Mouse (Mus musculus) liver, adult 2 months (tissue): Measurements from ENCODE around the gene Ino80b.

Experiments used
- CTCF ChIP-seq: fragments of 200-500 bp; IDR thresholded peaks from 2 replicates; pipeline ENCODE4 v1.5.1; 2011; ENCODE audit warnings: low read depth, low read length, control low read depth
- POLR2A ChIP-seq: fragments of 200-500 bp; IDR thresholded peaks from 2 replicates; pipeline ENCODE4 v1.6.1; 2011; ENCODE audit warnings: low read length, control low read depth; ENCODE audit not compliant: insufficient read depth; ENCODE audit errors: extremely low read depth

GRCm38 (mm10) chr6:83101688-83102556 is 23.3 kb downstream of the Ino80b start:
- TF ChIP-seq POLR2A (no peak), CTCF (peak; percentile 45; the same call in 1 of the 2 replicates)
